Mouse (Mus musculus): ENCODE measurements at regions not wholly inside any gene's neighbourhood (a gene's known extent, or its start where the extent isn't known, plus 50 kb on each side); places are given as distances from the start of the nearest gene placed in this dataset.

DNA sequence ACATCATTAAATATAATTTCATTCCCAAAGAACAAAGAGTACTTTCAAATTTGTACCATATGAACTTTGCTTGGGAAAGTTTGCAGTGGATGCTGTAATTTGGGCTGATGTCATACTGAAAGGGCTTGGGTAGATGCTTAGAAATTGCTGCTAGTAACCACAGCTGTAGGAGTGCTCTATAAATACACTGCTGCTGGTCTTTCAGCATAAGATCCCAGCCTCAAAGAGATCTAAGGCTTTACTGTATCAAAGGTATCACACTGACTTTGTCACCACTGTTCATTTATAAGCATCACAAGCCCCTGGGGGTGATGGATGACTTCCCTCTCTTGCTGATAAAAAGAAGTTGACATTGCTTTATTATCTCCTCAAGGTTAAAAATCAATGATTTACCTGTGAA lies 497.2 kb downstream of the Pla2g4a start:
- no peak overlapping the region for H3K27ac ChIP-seq (ENCODE audit: low read depth, low read length)
- H3K4me3 ChIP-seq (ENCODE audit: low read depth, low read length), result no peak overlapping the region
- no peak overlapping the region for H3K4me2 ChIP-seq
- ATAC-seq (ENCODE audit: low FRiP score), result no peak
- H3K9ac ChIP-seq (ENCODE audit: low read length), result no peak overlapping the region
- no peaks in the 10 kb centered on the region for H3K4me1 ChIP-seq (ENCODE audit: control insufficient read depth, insufficient read depth, low read length)
- H3K27me3 ChIP-seq (ENCODE audit: control insufficient read depth, insufficient read depth, low read length), result no peaks in the 10 kb centered on the region
- H3K36me3 ChIP-seq (ENCODE audit: control insufficient read depth, insufficient read depth, low read length), result no peaks in the 10 kb centered on the region
- DNase-seq (ENCODE audit: low spot score, missing footprints), result no peak
- no peaks in the 10 kb centered on the region for H3K9me3 ChIP-seq (ENCODE audit: control insufficient read depth, low read length)

DNA sequence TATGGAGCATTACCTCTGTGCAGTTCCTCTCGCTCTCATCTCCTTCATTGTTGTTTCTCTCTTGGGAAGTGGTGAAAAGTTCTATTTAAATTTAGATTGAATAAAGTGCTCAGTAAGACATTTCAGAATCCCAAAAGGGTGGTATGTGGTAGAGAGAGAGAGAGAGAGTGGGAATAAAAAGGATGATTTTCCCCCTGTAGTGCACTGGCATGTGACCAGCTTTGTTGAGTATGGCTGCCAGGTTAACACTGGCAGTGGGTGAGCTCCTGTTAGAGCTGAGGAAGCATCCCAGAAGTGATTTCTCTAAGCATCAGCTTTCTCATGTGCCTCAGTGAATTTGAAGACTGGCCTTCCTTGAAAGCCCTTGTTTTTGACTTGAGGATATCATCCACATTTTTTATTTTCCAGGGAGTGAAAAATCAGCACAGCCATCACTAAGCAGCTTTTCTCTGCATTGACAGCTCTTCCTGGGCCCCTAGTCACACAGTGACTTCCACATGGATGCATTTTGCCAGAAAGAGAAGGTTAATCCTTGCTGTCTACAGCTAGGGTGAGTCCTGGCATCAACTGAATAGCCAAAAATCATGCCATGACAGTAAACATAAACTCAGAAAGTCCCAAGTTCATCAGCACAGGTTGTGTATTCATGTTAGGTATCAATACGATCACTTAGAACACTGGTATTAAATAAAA lies 511.1 kb downstream of the Pla2g4a start:
- 91% methylated on average over 2 of the region's 2 CpGs for WGBS
- Histone ChIP-seq H3K27ac (ENCODE audit: low read depth, low read length) (no peak overlapping the region), H3K4me3 (ENCODE audit: low read depth, low read length) (no peak overlapping the region), H3K27me3 (ENCODE audit: control insufficient read depth, insufficient read depth, low read length) (no peaks in the 10 kb centered on the region), H3K4me2 (no peak overlapping the region), H3K4me1 (ENCODE audit: control insufficient read depth, insufficient read depth, low read length) (no peaks in the 10 kb centered on the region), H3K9ac (ENCODE audit: low read length) (no peak overlapping the region), H3K9me3 (ENCODE audit: control insufficient read depth, low read length) (no peaks in the 10 kb centered on the region), H3K36me3 (ENCODE audit: control insufficient read depth, insufficient read depth, low read length) (no peaks in the 10 kb centered on the region)
- ATAC-seq (ENCODE audit: low FRiP score) (no peak), DNase-seq (ENCODE audit: low spot score, missing footprints) (no peak)

DNA sequence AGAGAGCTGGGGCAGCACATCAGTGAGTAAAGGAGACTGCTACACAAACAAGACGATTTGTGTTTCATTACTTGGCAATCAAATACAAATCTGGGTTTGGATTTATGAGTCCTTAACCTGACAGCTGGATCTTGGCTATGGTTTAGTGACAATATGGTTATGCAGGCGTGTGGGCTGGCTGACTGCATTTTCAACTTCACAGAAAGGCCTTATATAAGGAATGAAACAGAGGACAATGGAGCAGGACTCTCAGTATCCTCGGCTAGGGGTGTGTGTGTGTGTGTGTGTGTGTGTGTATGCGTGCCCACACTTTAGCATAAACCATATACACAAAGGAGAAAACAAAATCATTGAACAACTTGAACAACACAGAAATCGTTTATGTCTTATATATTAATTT lies 512.6 kb downstream of the Pla2g4a start:
- Histone ChIP-seq H3K4me3 (ENCODE audit: low read depth, low read length) (no peak overlapping the region), H3K4me2 (no peak overlapping the region), H3K27me3 (ENCODE audit: control insufficient read depth, insufficient read depth, low read length) (no peaks in the 10 kb centered on the region), H3K9me3 (ENCODE audit: control insufficient read depth, low read length) (no peaks in the 10 kb centered on the region), H3K27ac (ENCODE audit: low read depth, low read length) (no peak overlapping the region), H3K36me3 (ENCODE audit: control insufficient read depth, insufficient read depth, low read length) (no peaks in the 10 kb centered on the region), H3K4me1 (ENCODE audit: control insufficient read depth, insufficient read depth, low read length) (no peaks in the 10 kb centered on the region), H3K9ac (ENCODE audit: low read length) (no peak overlapping the region)
- 86% methylated on average over 5 of the region's 5 CpGs for WGBS
- DNase-seq (ENCODE audit: low spot score, missing footprints) (no peak), ATAC-seq (ENCODE audit: low FRiP score) (no peak)

DNA sequence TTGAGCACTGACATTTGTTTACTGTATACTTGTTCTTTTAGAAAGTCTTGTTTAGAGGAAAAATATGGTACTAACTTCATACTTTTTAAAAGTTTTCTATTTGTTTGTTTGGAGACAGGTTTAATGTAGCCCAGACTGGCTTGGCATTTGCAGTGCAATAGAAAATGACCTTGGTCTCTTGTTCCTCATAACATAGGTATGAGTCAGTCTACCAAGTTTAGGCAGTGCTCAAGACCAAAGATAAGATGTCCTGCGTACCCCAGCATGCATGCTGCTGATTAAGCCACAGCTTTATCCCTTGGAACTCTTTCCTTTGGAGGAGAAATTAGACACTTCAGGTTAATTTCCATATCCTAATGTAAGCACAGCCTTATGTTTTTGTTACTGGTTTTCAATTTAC lies 550.1 kb downstream of the Pla2g4a start:
- no peaks in the 10 kb centered on the region for H3K9me3 ChIP-seq (ENCODE audit: control insufficient read depth, low read length)
- no peak overlapping the region for H3K4me2 ChIP-seq
- DNase-seq (ENCODE audit: low spot score, missing footprints) (no peak), ATAC-seq (ENCODE audit: low FRiP score) (no peak)
- H3K27me3 ChIP-seq (ENCODE audit: control insufficient read depth, insufficient read depth, low read length), result no peaks in the 10 kb centered on the region
- H3K9ac ChIP-seq (ENCODE audit: low read length), result no peak overlapping the region
- H3K36me3 ChIP-seq (ENCODE audit: control insufficient read depth, insufficient read depth, low read length), result no peaks in the 10 kb centered on the region
- no peaks in the 10 kb centered on the region for H3K4me1 ChIP-seq (ENCODE audit: control insufficient read depth, insufficient read depth, low read length)
- H3K4me3 ChIP-seq (ENCODE audit: low read depth, low read length), result no peak overlapping the region
- H3K27ac ChIP-seq (ENCODE audit: low read depth, low read length), result no peak overlapping the region
- WGBS, result 66% methylated on average over 1 of the region's 1 CpGs

DNA sequence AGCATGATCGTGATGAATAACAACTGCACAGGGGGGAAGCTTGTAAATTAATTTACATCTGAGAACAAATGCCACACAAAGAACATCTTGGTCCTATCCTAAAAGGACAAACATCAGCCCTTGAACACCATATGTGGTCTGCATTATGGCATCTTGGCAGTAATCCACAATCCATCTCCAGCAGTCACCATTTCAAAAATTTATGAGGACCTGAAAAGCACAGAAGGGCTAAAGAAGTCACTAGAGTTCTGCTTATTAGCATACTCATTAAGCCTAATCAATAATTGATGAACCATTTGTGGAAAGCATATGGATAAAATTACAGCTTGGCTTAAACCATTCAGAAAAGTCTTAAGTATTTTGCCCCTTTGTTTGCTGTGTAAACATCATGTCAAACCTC lies 555.7 kb downstream of the Pla2g4a start:
- no peaks in the 10 kb centered on the region for H3K9me3 ChIP-seq (ENCODE audit: control insufficient read depth, low read length)
- no peak overlapping the region for H3K27ac ChIP-seq (ENCODE audit: low read depth, low read length)
- no peaks in the 10 kb centered on the region for H3K27me3 ChIP-seq (ENCODE audit: control insufficient read depth, insufficient read depth, low read length)
- DNase-seq (ENCODE audit: low spot score, missing footprints) (no peak), ATAC-seq (ENCODE audit: low FRiP score) (peak; percentile 54; the same call in 1 of the 2 replicates)
- no peak overlapping the region for H3K9ac ChIP-seq (ENCODE audit: low read length)
- H3K36me3 ChIP-seq (ENCODE audit: control insufficient read depth, insufficient read depth, low read length), result no peaks in the 10 kb centered on the region
- no peak overlapping the region for H3K4me2 ChIP-seq
- no peak overlapping the region for H3K4me3 ChIP-seq (ENCODE audit: low read depth, low read length)
- no peaks in the 10 kb centered on the region for H3K4me1 ChIP-seq (ENCODE audit: control insufficient read depth, insufficient read depth, low read length)
- 53% methylated on average over 1 of the region's 1 CpGs for WGBS

DNA sequence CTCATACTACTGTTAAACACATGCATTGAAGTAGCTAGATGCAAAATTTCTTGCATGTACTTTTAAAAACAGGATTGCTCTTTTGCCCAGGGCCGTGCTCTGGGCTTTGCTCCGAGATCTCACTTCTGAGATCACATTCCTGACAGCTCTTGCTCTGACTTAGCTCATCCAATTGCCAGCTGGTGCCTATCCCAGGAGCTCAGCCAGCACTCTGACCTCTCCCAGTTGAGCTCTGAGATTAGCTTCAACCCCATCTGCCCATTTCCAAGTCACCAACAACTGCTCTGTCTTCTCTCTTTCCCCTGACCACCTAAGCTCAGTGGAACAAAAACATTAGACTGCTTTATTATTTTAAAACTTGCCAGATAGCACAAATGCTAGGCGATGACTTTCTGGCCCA lies 572.4 kb downstream of the Pla2g4a start:
- Histone ChIP-seq H3K9ac (ENCODE audit: low read length) (no peak overlapping the region), H3K27me3 (ENCODE audit: control insufficient read depth, insufficient read depth, low read length) (no peaks in the 10 kb centered on the region), H3K9me3 (ENCODE audit: control insufficient read depth, low read length) (no peaks in the 10 kb centered on the region), H3K36me3 (ENCODE audit: control insufficient read depth, insufficient read depth, low read length) (no peaks in the 10 kb centered on the region), H3K27ac (ENCODE audit: low read depth, low read length) (no peak overlapping the region), H3K4me2 (no peak overlapping the region), H3K4me1 (ENCODE audit: control insufficient read depth, insufficient read depth, low read length) (no peaks in the 10 kb centered on the region), H3K4me3 (ENCODE audit: low read depth, low read length) (no peak overlapping the region)
- no peak for DNase-seq (ENCODE audit: low spot score, missing footprints)
- no peak for ATAC-seq (ENCODE audit: low FRiP score)
- WGBS, result 76% methylated on average over 3 of the region's 3 CpGs

DNA sequence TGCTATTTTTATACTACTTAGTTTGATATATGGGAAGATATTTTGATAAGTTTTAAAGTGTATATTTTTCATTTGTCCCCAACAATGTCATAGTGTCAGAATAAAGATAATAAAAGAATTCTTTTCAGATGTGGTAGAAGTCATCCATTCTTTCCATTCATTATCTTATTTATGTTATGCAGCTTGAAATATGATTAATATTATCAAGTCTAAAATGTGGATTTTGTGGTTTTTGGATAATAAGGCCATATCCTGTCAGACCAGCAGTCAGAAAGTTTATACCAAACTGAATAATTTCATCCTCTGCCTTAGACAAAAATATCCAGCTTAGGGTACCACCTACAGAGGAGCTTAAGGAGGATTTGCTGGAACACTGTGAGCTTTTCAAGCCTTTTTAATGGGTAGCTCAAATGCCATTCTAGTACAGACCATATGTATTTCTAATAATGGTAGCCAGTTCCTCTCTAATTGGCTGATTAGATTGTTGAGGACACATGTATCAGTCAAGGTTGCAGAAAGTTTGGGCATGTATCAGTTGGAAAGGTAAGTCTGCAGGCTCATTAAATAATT lies 609.7 kb downstream of the Pla2g4a start:
- Histone ChIP-seq H3K9me3 (ENCODE audit: control insufficient read depth, low read length) (no peaks in the 10 kb centered on the region), H3K27ac (ENCODE audit: low read depth, low read length) (no peak overlapping the region), H3K4me2 (no peak overlapping the region), H3K36me3 (ENCODE audit: control insufficient read depth, insufficient read depth, low read length) (no peaks in the 10 kb centered on the region), H3K4me3 (ENCODE audit: low read depth, low read length) (no peak overlapping the region), H3K4me1 (ENCODE audit: control insufficient read depth, insufficient read depth, low read length) (no peaks in the 10 kb centered on the region), H3K27me3 (ENCODE audit: control insufficient read depth, insufficient read depth, low read length) (no peaks in the 10 kb centered on the region), H3K9ac (ENCODE audit: low read length) (no peak overlapping the region)
- ATAC-seq (ENCODE audit: low FRiP score) (no peak), DNase-seq (ENCODE audit: low spot score, missing footprints) (peak; percentile 35)

DNA sequence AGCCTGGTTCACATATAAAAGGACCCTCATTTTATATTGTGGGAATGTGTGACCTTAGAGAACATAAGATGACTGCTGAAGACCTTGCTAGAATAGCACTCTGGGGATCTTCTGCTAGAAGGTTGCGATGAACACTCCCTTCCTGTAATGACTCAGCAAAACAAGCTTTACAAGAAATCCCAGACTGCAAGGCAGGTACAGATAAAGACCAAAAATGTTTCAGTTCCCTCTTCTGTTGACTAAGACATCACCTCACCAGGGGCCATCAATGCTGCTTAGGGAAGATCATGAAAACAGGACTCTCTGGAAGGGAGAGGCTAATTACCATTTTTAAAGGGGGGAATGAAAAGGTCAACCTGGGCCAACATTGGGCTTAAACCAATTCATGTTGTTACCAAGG lies 613.7 kb downstream of the Pla2g4a start:
- Histone ChIP-seq H3K27me3 (ENCODE audit: control insufficient read depth, insufficient read depth, low read length) (no peaks in the 10 kb centered on the region), H3K4me1 (ENCODE audit: control insufficient read depth, insufficient read depth, low read length) (no peaks in the 10 kb centered on the region), H3K4me3 (ENCODE audit: low read depth, low read length) (no peak overlapping the region), H3K9ac (ENCODE audit: low read length) (no peak overlapping the region), H3K4me2 (no peak overlapping the region), H3K27ac (ENCODE audit: low read depth, low read length) (no peak overlapping the region), H3K9me3 (ENCODE audit: control insufficient read depth, low read length) (no peaks in the 10 kb centered on the region), H3K36me3 (ENCODE audit: control insufficient read depth, insufficient read depth, low read length) (no peaks in the 10 kb centered on the region)
- WGBS, result 88% methylated on average over 1 of the region's 1 CpGs
- ATAC-seq (ENCODE audit: low FRiP score), result no peak
- DNase-seq (ENCODE audit: low spot score, missing footprints), result no peak

DNA sequence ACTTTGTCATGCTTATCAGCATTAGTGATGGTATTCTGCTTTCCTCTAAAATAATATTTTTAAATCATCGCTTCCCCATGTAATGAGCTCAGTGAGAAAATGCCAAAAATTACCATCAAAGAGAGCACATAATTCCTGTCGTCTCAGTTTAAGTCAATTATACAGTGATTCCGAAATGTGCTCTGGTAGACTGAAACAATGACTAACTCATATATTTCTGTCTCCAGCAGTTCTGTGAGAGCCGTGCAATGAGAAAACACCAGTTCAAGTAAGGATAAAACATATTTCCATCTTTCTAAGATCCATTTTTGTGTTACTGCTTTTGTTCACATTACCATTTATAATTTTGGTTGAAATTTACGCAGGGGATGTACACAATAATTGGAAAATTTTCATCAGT lies 622.9 kb downstream of the Pla2g4a start:
- no peaks in the 10 kb centered on the region for H3K9me3 ChIP-seq (ENCODE audit: control insufficient read depth, low read length)
- DNase-seq (ENCODE audit: low spot score, missing footprints) (no peak), ATAC-seq (ENCODE audit: low FRiP score) (no peak)
- no peaks in the 10 kb centered on the region for H3K27me3 ChIP-seq (ENCODE audit: control insufficient read depth, insufficient read depth, low read length)
- no peaks in the 10 kb centered on the region for H3K36me3 ChIP-seq (ENCODE audit: control insufficient read depth, insufficient read depth, low read length)
- no peak overlapping the region for H3K4me3 ChIP-seq (ENCODE audit: low read depth, low read length)
- H3K9ac ChIP-seq (ENCODE audit: low read length), result no peak overlapping the region
- no peak overlapping the region for H3K4me2 ChIP-seq
- H3K4me1 ChIP-seq (ENCODE audit: control insufficient read depth, insufficient read depth, low read length), result no peaks in the 10 kb centered on the region
- 91% methylated on average over 5 of the region's 5 CpGs for WGBS
- H3K27ac ChIP-seq (ENCODE audit: low read depth, low read length), result no peak overlapping the region
